Mouse (Mus musculus): ENCODE data around the gene Gm21972.

- no peak for TF ChIP-seq POLR2A (IDR thresholded peaks at IDR 0.05; ENCODE audit: low read depth, low read length)
- no peak for TF ChIP-seq CTCF (IDR thresholded peaks at IDR 0.05; ENCODE audit: extremely low read depth, insufficient read length, insufficient replicate concordance, low read depth, low read length)
Measured at GRCm38 (mm10) chr1:86188271-86188670, 54.8 kb downstream of the Gm21972 start.
